Mouse (Mus musculus) megakaryocyte, embryonic 14.5 days (primary cell): ENCODE results near the gene Nmral1.

Experiments used
- FLI1 ChIP-seq: IDR thresholded peaks from 2 replicates; pipeline ENCODE4 v1.6.1; 2012; ENCODE audit warnings: low read length, inconsistent platforms, mixed read lengths
- GATA1 ChIP-seq: IDR thresholded peaks from 3 replicates; pipeline ENCODE4 v1.6.1; 2012; ENCODE audit warnings: mixed read lengths, low read length, inconsistent platforms, borderline replicate concordance

GRCm38 (mm10) chr16:4736262-4736661, 17.1 kb upstream of the Nmral1 start:
- no peak for TF ChIP-seq GATA1
- no peak for TF ChIP-seq FLI1
